Mouse (Mus musculus): ENCODE data around the gene Dync1li1.

Gene Dync1li1

GRCm38 (mm10) chr9:114763341-114763740, 74.8 kb downstream of the Dync1li1 start:
- in situ Hi-C loops (cut with MboI, MseI), result no loop called here

- in situ Hi-C loops (cut with MboI, MseI), result no loop called here
Observed at GRCm38 (mm10) chr9:114767030-114767429, 78.4 kb downstream of the Dync1li1 start.

- in situ Hi-C loops (cut with MboI, MseI), result no loop called here
Observed at GRCm38 (mm10) chr9:114767507-114767906, 78.9 kb downstream of the Dync1li1 start.

GRCm38 (mm10) chr9:114768066-114768465, 79.5 kb downstream of the Dync1li1 start:
- in situ Hi-C loops (cut with MboI, MseI), result no loop called here

GRCm38 (mm10) chr9:114770224-114770623, 81.6 kb downstream of the Dync1li1 start:
- in situ Hi-C loops (cut with MboI, MseI), result no loop called here

GRCm38 (mm10) chr9:114771565-114771964, 83.0 kb downstream of the Dync1li1 start:
- in situ Hi-C loops (cut with MboI, MseI), result no loop called here

All from T-helper 1 cell (primary cell).